Comparison of ENCODE assay signal across 8 mouse cellular contexts in genomic region chr10:127194428-127195327, GRCm38 (mm10). TPM values are rescaled to one million over a fixed set of nuclear protein-coding genes. Genes with fewer than 3 reads are reported as not detected.
DNase-seq lines count a peak whose midpoint lies in the region; ATAC-seq and TF ChIP-seq lines count a peak whose summit lies in the region.

No protein-coding gene starts in this region.

- peaks cover 39% of the 10 kb centered on the region for H3K36me3 ChIP-seq in forebrain, embryonic 14.5 days (ENCODE audit: control insufficient read depth, insufficient read depth, low read length)
- peaks cover 14% of the 10 kb centered on the region; the same call in 1 of the 2 replicates for H3K36me3 ChIP-seq in limb, embryonic 11.5 days (ENCODE audit: control insufficient read depth, insufficient read depth, low read length)
- H3K36me3 ChIP-seq in midbrain, embryonic 11.5 days (ENCODE audit: control insufficient read depth, insufficient read depth, low read length) = peaks cover 8% of the 10 kb centered on the region

- peak; percentile 51 for ATAC-seq in forebrain, embryonic 14.5 days
- peak; percentile 27 to 42; a peak in 2 of 4 replicates for ATAC-seq in hematopoietic stem cell, adult 5-6 weeks (replicated peaks in 1 of 2; ENCODE audit: insufficient read depth in 1 of 2, low FRiP score in 2 of 2, low TSS enrichment in 1 of 2, low read depth in 1 of 2, poor library complexity in 2 of 2, severe bottlenecking in 2 of 2)
- peak; percentile 10; the same call in 1 of the 2 replicates for ATAC-seq in limb, embryonic 11.5 days (ENCODE audit: insufficient number of reproducible peaks, low FRiP score, low TSS enrichment, low read depth)
- peak; percentile 57 for ATAC-seq in midbrain, embryonic 11.5 days (ENCODE audit: low FRiP score)

- peak overlapping the region; percentile 77 for H3K4me2 ChIP-seq in forebrain, embryonic 14.5 days (ENCODE audit: low read length)
- H3K4me2 ChIP-seq in limb, embryonic 11.5 days (ENCODE audit: low read depth, severe bottlenecking) = peak overlapping the region; percentile 83
- peak overlapping the region; percentile 78 for H3K4me2 ChIP-seq in midbrain, embryonic 11.5 days

- no peak for DNase-seq in left cerebral cortex, adult 2 months (ENCODE audit: extremely low spot score in 1 of 2, low spot score in 2 of 2)
- DNase-seq in left cerebral cortex, adult 18-20 months (ENCODE audit: low spot score in 2 of 2) = no peak
- DNase-seq in cerebellum, adult 18-20 months = peak; percentile 76 to 82
- DNase-seq in forebrain, embryonic 14.5 days (ENCODE audit: low spot score) = peak; percentile 43
- peak; percentile 64 for DNase-seq in limb, embryonic 11.5 days (ENCODE audit: low spot score)
- peak; percentile 94 for DNase-seq in midbrain, embryonic 11.5 days (ENCODE audit: low spot score, missing footprints)
- DNase-seq in urinary bladder, adult 2 months (ENCODE audit: low spot score) = peak; percentile 41

- WGBS in forebrain, embryonic 14.5 days = 26% methylated on average over 22 of the region's 22 CpGs
- WGBS in limb, embryonic 11.5 days = 13% methylated on average over 22 of the region's 22 CpGs
- WGBS in midbrain, embryonic 11.5 days = 28% methylated on average over 22 of the region's 22 CpGs

- peak overlapping the region; percentile 99 for H3K27ac ChIP-seq in left cerebral cortex, adult 2 months
- H3K27ac ChIP-seq in forebrain, embryonic 14.5 days (ENCODE audit: low read depth, low read length) = peak overlapping the region; percentile 88
- H3K27ac ChIP-seq in limb, embryonic 11.5 days (replicated peaks; ENCODE audit: low read depth, low read length) = peak overlapping the region; percentile 74
- H3K27ac ChIP-seq in midbrain, embryonic 11.5 days (ENCODE audit: low read depth, low read length) = peak overlapping the region; percentile 86

- peaks cover 17% of the 10 kb centered on the region for H3K4me1 ChIP-seq in forebrain, embryonic 14.5 days (ENCODE audit: control insufficient read depth, insufficient read depth, low read length)
- peaks cover 19% of the 10 kb centered on the region for H3K4me1 ChIP-seq in limb, embryonic 11.5 days (ENCODE audit: control insufficient read depth, insufficient read depth, low read length)
- peaks cover 27% of the 10 kb centered on the region for H3K4me1 ChIP-seq in midbrain, embryonic 11.5 days (ENCODE audit: control insufficient read depth, insufficient read depth, low read length)

- no peaks in the 10 kb centered on the region for H3K9me3 ChIP-seq in forebrain, embryonic 14.5 days (replicated peaks; ENCODE audit: control insufficient read depth, low read length)
- no peaks in the 10 kb centered on the region for H3K9me3 ChIP-seq in limb, embryonic 11.5 days (ENCODE audit: control insufficient read depth, low read length)
- no peaks in the 10 kb centered on the region for H3K9me3 ChIP-seq in midbrain, embryonic 11.5 days (ENCODE audit: control insufficient read depth, low read length)

- no peaks in the 10 kb centered on the region for H3K27me3 ChIP-seq in forebrain, embryonic 14.5 days (replicated peaks; ENCODE audit: control insufficient read depth, insufficient read depth, low read length)
- H3K27me3 ChIP-seq in limb, embryonic 11.5 days (ENCODE audit: control insufficient read depth, insufficient read depth, low read length) = no peaks in the 10 kb centered on the region
- no peaks in the 10 kb centered on the region for H3K27me3 ChIP-seq in midbrain, embryonic 11.5 days (ENCODE audit: control insufficient read depth, insufficient read depth, low read length)

- intact Hi-C loops in left cerebral cortex, adult 2 months (cut with DNase I) = no loop called here

- peak overlapping the region; percentile 69 for H3K4me3 ChIP-seq in left cerebral cortex, adult 2 months
- H3K4me3 ChIP-seq in forebrain, embryonic 14.5 days (ENCODE audit: low read depth, low read length) = peak overlapping the region; percentile 95
- H3K4me3 ChIP-seq in limb, embryonic 11.5 days (ENCODE audit: low read depth, low read length) = peak overlapping the region; percentile 64
- peak overlapping the region; percentile 96 for H3K4me3 ChIP-seq in midbrain, embryonic 11.5 days (ENCODE audit: low read depth, low read length)

- H3K9ac ChIP-seq in forebrain, embryonic 14.5 days (ENCODE audit: low read length) = peak overlapping the region; percentile 98
- H3K9ac ChIP-seq in limb, embryonic 11.5 days (ENCODE audit: low read length) = peak overlapping the region; percentile 80
- peak overlapping the region; percentile 97 for H3K9ac ChIP-seq in midbrain, embryonic 11.5 days (ENCODE audit: low read length)

- no peak for TF ChIP-seq CTCF in left cerebral cortex, adult 2 months (IDR thresholded peaks at IDR 0.05)

RNA-seq across cellular contexts. Expression of gene Dtx3, which starts 0.8 kb away (rescaled TPM):
- total RNA-seq in left cerebral cortex, adult 2 months (2021) = 100 to 1,000 TPM; 207 to 223 TPM
- 100 to 1,000 TPM; 198 to 222 TPM for total RNA-seq in left cerebral cortex, adult 18-20 months (2021)
- polyA plus RNA-seq in forebrain, embryonic 14.5 days (2014; fragmentation: Nextera tagmentation; extraction: Ambion mirVana) = 148 and 187 TPM in 2 replicates
- total RNA-seq in hematopoietic stem cell, adult 5-6 weeks (2017) = 56.2 and 56.8 TPM in 2 replicates
- 138 TPM in 2 replicates for polyA plus RNA-seq in limb, embryonic 11.5 days (2014; fragmentation: Nextera tagmentation; extraction: Ambion mirVana)
- 130 and 138 TPM in 2 replicates for polyA plus RNA-seq in midbrain, embryonic 11.5 days (2014; fragmentation: Nextera tagmentation; extraction: Ambion mirVana)
- 193 and 272 TPM in 2 replicates for polyA plus RNA-seq in urinary bladder, adult 2 months (2012; rRNA removed)

RNA-seq across cellular contexts. Expression of gene Arhgef25, which starts 4.8 kb away (rescaled TPM):
- 100 to 1,000 TPM; 198 to 208 TPM for total RNA-seq in left cerebral cortex, adult 2 months (2021)
- total RNA-seq in left cerebral cortex, adult 18-20 months (2021) = 100 to 1,000 TPM; 163 to 215 TPM
- 21.4 and 22.9 TPM in 2 replicates for polyA plus RNA-seq in forebrain, embryonic 14.5 days (2014; fragmentation: Nextera tagmentation; extraction: Ambion mirVana)
- total RNA-seq in hematopoietic stem cell, adult 5-6 weeks (2017) = 8.7 and 18.4 TPM in 2 replicates
- polyA plus RNA-seq in limb, embryonic 11.5 days (2014; fragmentation: Nextera tagmentation; extraction: Ambion mirVana) = 37.2 and 40.3 TPM in 2 replicates
- 25.8 and 28.2 TPM in 2 replicates for polyA plus RNA-seq in midbrain, embryonic 11.5 days (2014; fragmentation: Nextera tagmentation; extraction: Ambion mirVana)
- polyA plus RNA-seq in urinary bladder, adult 2 months (2012; rRNA removed) = 178 and 188 TPM in 2 replicates

RNA-seq across cellular contexts. Expression of gene Slc26a10, which starts 14.2 kb away (rescaled TPM):
- total RNA-seq in left cerebral cortex, adult 2 months (2021) = 1 to 10 TPM; 3.8 TPM
- total RNA-seq in left cerebral cortex, adult 18-20 months (2021) = 1 to 10 TPM; 4.3 to 4.6 TPM
- 0.69 and 0.95 TPM in 2 replicates for polyA plus RNA-seq in forebrain, embryonic 14.5 days (2014; fragmentation: Nextera tagmentation; extraction: Ambion mirVana)
- total RNA-seq in hematopoietic stem cell, adult 5-6 weeks (2017) = 0.30 and 0.50 TPM in 2 replicates
- polyA plus RNA-seq in limb, embryonic 11.5 days (2014; fragmentation: Nextera tagmentation; extraction: Ambion mirVana) = 2.7 and 4.1 TPM in 2 replicates
- polyA plus RNA-seq in midbrain, embryonic 11.5 days (2014; fragmentation: Nextera tagmentation; extraction: Ambion mirVana) = 0.51 and 0.58 TPM in 2 replicates
- polyA plus RNA-seq in urinary bladder, adult 2 months (2012; rRNA removed) = 0.72 and 1.5 TPM in 2 replicates

RNA-seq across cellular contexts. Expression of gene Pip4k2c, which starts 16.7 kb away (rescaled TPM):
- 100 to 1,000 TPM; 113 to 115 TPM for total RNA-seq in left cerebral cortex, adult 2 months (2021)
- 100 to 1,000 TPM; 116 to 121 TPM for total RNA-seq in left cerebral cortex, adult 18-20 months (2021)
- 15.3 and 17.4 TPM in 2 replicates for polyA plus RNA-seq in forebrain, embryonic 14.5 days (2014; fragmentation: Nextera tagmentation; extraction: Ambion mirVana)
- 14.8 and 19.7 TPM in 2 replicates for total RNA-seq in hematopoietic stem cell, adult 5-6 weeks (2017)
- 17.8 and 20.3 TPM in 2 replicates for polyA plus RNA-seq in limb, embryonic 11.5 days (2014; fragmentation: Nextera tagmentation; extraction: Ambion mirVana)
- polyA plus RNA-seq in midbrain, embryonic 11.5 days (2014; fragmentation: Nextera tagmentation; extraction: Ambion mirVana) = 10.3 and 11.4 TPM in 2 replicates
- 47.7 and 48.4 TPM in 2 replicates for polyA plus RNA-seq in urinary bladder, adult 2 months (2012; rRNA removed)

RNA-seq across cellular contexts. Expression of gene B4galnt1, which starts 29.7 kb away (rescaled TPM):
- total RNA-seq in left cerebral cortex, adult 2 months (2021) = 100 to 1,000 TPM; 122 to 125 TPM
- total RNA-seq in left cerebral cortex, adult 18-20 months (2021) = 100 to 1,000 TPM; 119 to 130 TPM
- polyA plus RNA-seq in forebrain, embryonic 14.5 days (2014; fragmentation: Nextera tagmentation; extraction: Ambion mirVana) = 30.7 and 46.8 TPM in 2 replicates
- 43.3 and 48.6 TPM in 2 replicates for total RNA-seq in hematopoietic stem cell, adult 5-6 weeks (2017)
- 3.4 TPM in 2 replicates for polyA plus RNA-seq in limb, embryonic 11.5 days (2014; fragmentation: Nextera tagmentation; extraction: Ambion mirVana)
- 8.1 and 9.4 TPM in 2 replicates for polyA plus RNA-seq in midbrain, embryonic 11.5 days (2014; fragmentation: Nextera tagmentation; extraction: Ambion mirVana)
- polyA plus RNA-seq in urinary bladder, adult 2 months (2012; rRNA removed) = 6.2 and 7.9 TPM in 2 replicates

Comparison
In these comparisons a context has a peak if more than half of its experiments do, and no peak if none do; other contexts are left out.
1. DNase-seq: peak in cerebellum, adult 18-20 months (2 of 2), forebrain, embryonic 14.5 days (single experiment), limb, embryonic 11.5 days (single experiment), midbrain, embryonic 11.5 days (single experiment) and urinary bladder, adult 2 months (single experiment); none in left cerebral cortex, adult 2 months (0 of 2) and left cerebral cortex, adult 18-20 months (0 of 2).
2. Peak in every context shown above with its lines, with median percentiles within 50 percentile points of each other: H3K27ac ChIP-seq, H3K4me3 ChIP-seq, ATAC-seq, H3K4me2 ChIP-seq and H3K9ac ChIP-seq.